Mouse (Mus musculus) neural tube, embryonic 10.5 days (tissue): ENCODE measurements around the gene Cd48.
"Not testable (repeated sequence)": the region's sequence is repeated elsewhere in the genome, so short reads cannot be mapped to it uniquely, and the experiment has no call there.

Experiments
- DNase-seq: peaks from one replicate; pipeline ENCODE4 v3.0.0-alpha.2; 2017; ENCODE audit warnings: low spot score; ENCODE audit errors: extremely low spot score

The Cd48 gene

GRCm38 (mm10) chr1:171693918-171694317, 12.1 kb downstream of the Cd48 start:
- no peak for DNase-seq

DNA sequence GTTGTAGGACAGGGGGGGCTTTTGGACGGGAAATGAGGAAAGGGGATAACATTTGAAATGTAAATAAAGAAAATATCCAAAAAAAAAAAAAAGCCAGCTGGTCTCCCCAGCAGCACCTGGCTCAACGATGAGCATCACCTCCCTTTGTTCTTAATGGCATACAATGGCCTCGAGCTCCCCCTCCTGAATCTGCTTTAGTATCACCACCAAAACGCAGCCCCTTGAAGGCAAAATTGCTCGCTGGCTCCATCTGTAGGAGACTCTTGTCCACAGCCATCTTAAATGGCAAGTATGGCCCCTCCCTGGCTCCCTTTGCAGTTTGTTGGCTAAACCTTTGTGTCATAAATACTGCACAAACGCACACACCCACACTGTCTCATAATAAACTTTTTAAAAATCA, 17.2 kb downstream of the Cd48 start:
- peak; percentile 22 for DNase-seq

DNA sequence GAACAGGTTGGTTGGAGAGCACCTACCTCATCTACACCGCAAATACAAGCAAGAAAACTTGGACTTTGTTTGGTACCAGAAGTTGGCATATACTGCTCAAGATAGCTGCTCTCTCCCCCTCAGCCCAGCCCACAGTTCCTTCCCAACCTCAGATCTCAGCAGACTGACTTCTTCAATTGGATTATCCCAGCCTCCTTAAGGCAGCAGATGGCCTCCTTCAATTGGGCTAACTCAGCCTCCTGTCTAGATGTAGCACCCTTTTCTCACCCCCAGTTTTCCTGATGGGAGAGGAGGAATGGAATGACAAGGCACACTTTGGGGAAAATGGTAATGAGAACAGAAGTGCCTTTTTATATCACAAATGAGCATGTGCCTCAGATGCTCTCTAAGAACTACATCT, 31.9 kb downstream of the Cd48 start:
- not testable (repeated sequence) for DNase-seq

DNA sequence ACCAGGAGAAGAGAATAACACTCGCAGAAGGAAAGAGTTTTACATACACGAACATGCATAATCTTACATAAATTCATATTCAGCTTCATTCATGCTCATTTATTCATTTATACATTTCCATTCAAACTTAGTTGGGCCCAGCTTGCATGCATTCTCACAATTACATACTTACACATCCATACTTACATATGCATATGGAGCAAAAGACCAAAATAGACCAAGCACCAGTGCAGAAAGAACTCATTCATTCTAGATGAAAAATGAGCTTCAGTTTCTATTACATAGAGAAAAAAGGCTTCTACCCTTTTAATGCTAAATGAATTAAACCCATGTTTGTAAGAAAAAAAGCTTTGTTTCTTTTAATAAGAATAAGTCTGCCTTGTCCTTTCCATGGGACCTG, 33.6 kb downstream of the Cd48 start:
- no peak for DNase-seq

DNA sequence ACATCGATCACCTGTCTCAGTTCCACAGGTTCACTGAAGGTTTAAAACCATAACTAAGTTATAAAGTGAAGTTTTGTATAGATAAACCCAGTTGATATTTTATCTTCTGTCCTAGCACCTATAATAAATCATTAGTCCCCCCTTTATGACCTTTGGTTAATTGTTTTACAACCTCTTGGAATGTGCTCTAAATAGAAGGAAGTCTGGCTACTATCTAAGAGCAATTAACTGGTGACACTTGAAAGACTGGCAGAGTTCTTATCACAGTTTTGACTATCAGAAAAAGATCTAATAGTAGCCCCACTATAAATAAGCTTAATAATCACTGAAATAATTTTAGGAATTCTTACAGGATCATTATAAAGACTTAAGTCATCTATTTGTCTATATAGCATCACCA, 34.4 kb downstream of the Cd48 start:
- no peak for DNase-seq

DNA sequence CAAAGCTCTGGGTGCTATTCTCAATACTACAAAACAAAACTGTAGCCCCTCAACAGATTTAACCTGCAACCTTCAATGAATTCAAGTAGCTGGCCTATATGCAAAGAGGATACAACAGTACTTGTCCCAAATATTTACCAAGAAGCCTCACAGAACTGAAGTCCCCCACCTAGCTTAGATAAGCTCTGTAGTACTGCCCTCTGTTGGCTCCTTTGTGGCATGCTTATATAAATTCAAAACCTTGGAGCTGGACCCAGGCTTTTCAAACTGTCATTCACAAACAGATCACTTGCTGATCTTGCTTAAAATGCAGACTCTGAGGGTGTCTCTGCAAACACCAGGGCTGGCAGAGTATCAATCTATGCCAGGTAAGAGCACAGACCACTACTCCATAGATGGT, 49.4 kb downstream of the Cd48 start:
- no peak for DNase-seq

DNA sequence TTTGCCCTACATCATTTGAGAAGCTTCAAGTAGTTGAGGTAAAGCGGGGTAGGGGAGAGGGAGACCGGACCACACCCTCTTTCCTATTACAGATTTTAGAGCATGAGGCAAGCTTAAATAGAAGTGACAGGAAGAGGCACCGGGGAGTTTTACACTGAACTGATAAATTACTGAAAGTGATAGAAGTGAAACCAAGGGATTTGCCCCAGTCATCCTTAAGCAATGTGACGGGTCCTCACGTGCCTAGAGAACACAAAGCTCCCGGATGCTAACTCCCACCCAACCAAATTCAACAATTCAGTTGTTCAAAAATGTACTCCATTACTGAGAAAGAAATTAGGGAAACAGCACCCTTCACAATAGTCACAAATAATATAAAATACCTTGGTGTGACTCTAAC, 53.1 kb downstream of the Cd48 start:
- DNase-seq, result no peak

GRCm38 (mm10) chr1:171748127-171748969, 66.5 kb downstream of the Cd48 start:
- no peak for DNase-seq
